Mouse (Mus musculus): Measurements from ENCODE around the gene Alg11.

Gene Alg11

GRCm38 (mm10) chr8:22061126-22061525 lies 605 bp downstream of the Alg11 start:
- no peak for DNase-seq (ENCODE audit: low read depth, low spot score)

- DNase-seq (ENCODE audit: low read depth, low spot score), result no peak
Measured at GRCm38 (mm10) chr8:22079313-22080007, 18.9 kb downstream of the Alg11 start.

- DNase-seq (ENCODE audit: low read depth, low spot score), result no peak
Measured at GRCm38 (mm10) chr8:22089226-22089625, 28.7 kb downstream of the Alg11 start.

- DNase-seq (ENCODE audit: low read depth, low spot score), result no peak
Measured at GRCm38 (mm10) chr8:22091568-22091967, 31.0 kb downstream of the Alg11 start.

GRCm38 (mm10) chr8:22107020-22107419 lies 46.5 kb downstream of the Alg11 start:
- no peak for DNase-seq (ENCODE audit: low read depth, low spot score)

Data from retina, adult 2 months (tissue).